24 mouse cellular contexts compared by ENCODE assay signal in the genomic region with DNA sequence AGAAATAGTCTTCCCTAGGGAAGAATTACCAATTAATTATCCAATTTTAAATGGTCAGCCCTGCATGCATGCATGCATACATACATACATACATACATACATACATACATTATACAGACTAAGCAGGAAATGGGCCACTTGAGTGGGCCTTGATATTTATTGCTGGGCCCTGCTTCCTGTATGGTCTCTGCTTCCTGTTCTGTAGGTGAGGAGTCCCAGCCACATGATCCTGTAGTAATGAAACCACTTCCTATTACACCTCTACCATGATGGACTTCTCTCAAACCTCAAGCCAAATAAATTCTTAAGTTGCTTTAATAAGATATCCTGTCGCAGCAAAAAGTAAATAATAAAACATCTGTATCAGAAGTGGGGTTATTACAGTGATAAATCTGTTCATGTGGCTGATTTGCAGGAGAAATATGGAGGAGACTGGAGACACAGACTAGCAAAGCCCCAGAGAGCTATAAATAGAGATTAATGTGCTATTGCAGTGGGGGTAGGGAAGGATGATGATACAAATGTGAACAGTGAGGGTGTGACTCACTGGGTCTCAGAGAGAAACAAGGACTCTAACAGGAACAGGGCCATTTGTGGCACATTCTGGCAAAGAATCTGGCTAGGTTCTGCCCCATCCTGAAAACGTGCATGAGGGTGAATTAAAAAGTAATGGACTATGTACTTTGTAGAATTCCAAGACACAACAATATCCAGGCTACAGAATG. TPM values are rescaled to one million over a fixed set of nuclear protein-coding genes. Genes with fewer than 3 reads are reported as not detected.
DNase-seq lines count a peak whose midpoint lies in the region; ATAC-seq lines count a peak whose summit lies in the region.
"Had no signal": no experiment of that assay in that cellular context is flagged by ENCODE, and none has a peak within 500 bp of the region (broad histone marks: within the 10 kb centered on the region; RNA-seq: fewer than 3 reads in every experiment).

No protein-coding gene starts in this region.

- DNase-seq in adrenal gland, postnatal 10 days: peak; percentile 16
- no peak for DNase-seq in adrenal gland, postnatal 4 days (ENCODE audit: low spot score in 2 of 2)
- DNase-seq in neural tube, embryonic 11.5 days (ENCODE audit: low spot score): no peak
- no peak for DNase-seq in neural tube, embryonic 10.5 days (ENCODE audit: extremely low spot score, low spot score)
- DNase-seq in splenic B cell, adult 2 months (ENCODE audit: low read depth, low spot score): peak; percentile 7
- DNase-seq in cerebellum, adult 8-10 months: no peak
- DNase-seq in cerebellum, adult 11 months: no peak
- DNase-seq: B cell, adult 2 months; cerebellum, adult 2 months; gastrocnemius, postnatal 36 days; heart, postnatal 10 days; kidney, postnatal 14 days; lung, embryonic 14.5 days; right cerebral cortex, postnatal 25 days; thymus, postnatal 4 days had no signal

- H3K4me3 ChIP-seq in neural tube, embryonic 11.5 days (ENCODE audit: low read depth, low read length): no peak overlapping the region
- H3K4me3 ChIP-seq: megakaryocyte, embryonic 14.5 days had no signal

- H3K36me3 ChIP-seq in neural tube, embryonic 11.5 days (ENCODE audit: control insufficient read depth, insufficient read depth, low read length): no peaks in the 10 kb centered on the region
- H3K36me3 ChIP-seq in splenic B cell, adult 2 months (ENCODE audit: control insufficient read depth, insufficient read depth, low read length, poor library complexity, severe bottlenecking): no peaks in the 10 kb centered on the region

- peak; percentile 29; the same call in 1 of the 2 replicates for ATAC-seq in neural tube, embryonic 11.5 days (ENCODE audit: insufficient read depth, low FRiP score, low TSS enrichment)
- peak; percentile 74 to 89 for ATAC-seq in hematopoietic stem cell, adult 5-6 weeks (replicated peaks in 1 of 2; ENCODE audit: insufficient read depth in 1 of 2, low FRiP score in 2 of 2, low TSS enrichment in 1 of 2, low read depth in 1 of 2, poor library complexity in 2 of 2, severe bottlenecking in 2 of 2)
- ATAC-seq: intestine, postnatal 0 days had no signal

- H3K9me3 ChIP-seq in neural tube, embryonic 11.5 days (ENCODE audit: control insufficient read depth, low read length): no peaks in the 10 kb centered on the region
- H3K9me3 ChIP-seq: megakaryocyte, embryonic 14.5 days had no signal

- H3K27me3 ChIP-seq in neural tube, embryonic 11.5 days (ENCODE audit: control insufficient read depth, insufficient read depth, low read length): no peaks in the 10 kb centered on the region
- H3K27me3 ChIP-seq in splenic B cell, adult 2 months (ENCODE audit: control insufficient read depth, insufficient read depth, low read length, poor library complexity, severe bottlenecking): no peaks in the 10 kb centered on the region
- H3K27me3 ChIP-seq: megakaryocyte, embryonic 14.5 days had no signal

- H3K4me1 ChIP-seq in neural tube, embryonic 11.5 days (ENCODE audit: control insufficient read depth, insufficient read depth, low read length): no peaks in the 10 kb centered on the region

- no peak overlapping the region for H3K27ac ChIP-seq in neural tube, embryonic 11.5 days (ENCODE audit: low read depth, low read length)
- H3K27ac ChIP-seq: hindbrain, embryonic 14.5 days had no signal

- no peak overlapping the region for H3K9ac ChIP-seq in neural tube, embryonic 11.5 days (ENCODE audit: low read length)
- H3K9ac ChIP-seq: forebrain, postnatal 0 days; hindbrain, embryonic 14.5 days; lung, embryonic 14.5 days had no signal

- no peak overlapping the region for H3K4me2 ChIP-seq in neural tube, embryonic 11.5 days (ENCODE audit: low read depth)
- H3K4me2 ChIP-seq: hindbrain, embryonic 14.5 days; lung, embryonic 14.5 days had no signal

- 77% methylated on average over 2 of the region's 2 CpGs for WGBS in neural tube, embryonic 11.5 days

RNA-seq across cellular contexts. Expression of gene Napb, which starts 12.8 kb away (rescaled TPM):
- total RNA-seq in adrenal gland, postnatal 10 days (2021): 10 to 100 TPM in 1 of 2 experiments, 1 to 10 TPM in 1; 5.5 to 10.4 TPM
- 10 to 100 TPM; 12.4 to 14.0 TPM for total RNA-seq in adrenal gland, postnatal 4 days (2021)
- 22.8 and 25.7 TPM in 2 replicates for polyA plus RNA-seq in neural tube, embryonic 11.5 days (2014; fragmentation: Nextera tagmentation; extraction: Ambion mirVana)
- total RNA-seq in hematopoietic stem cell, adult 5-6 weeks (2017): 1.4 and 2.9 TPM in 2 replicates

RNA-seq across cellular contexts. Expression of gene Cstl1, which starts 30.7 kb away (rescaled TPM):
- total RNA-seq in adrenal gland, postnatal 10 days (2021): not detected
- under 1 TPM in 1 of 2 experiments, not detected in 1; 0.79 TPM for total RNA-seq in adrenal gland, postnatal 4 days (2021)
- polyA plus RNA-seq in neural tube, embryonic 11.5 days (2014; fragmentation: Nextera tagmentation; extraction: Ambion mirVana): not detected in 2 replicates
- not detected in 2 replicates for total RNA-seq in hematopoietic stem cell, adult 5-6 weeks (2017)
- total RNA-seq: forebrain, postnatal 0 days; gastrocnemius, postnatal 36 days; heart, postnatal 10 days; liver, adult 2 months had no signal
- polyA plus RNA-seq: cerebellum, adult 2 months; forebrain, postnatal 0 days; hindbrain, embryonic 14.5 days; intestine, postnatal 0 days; liver, adult 2 months; lung, embryonic 14.5 days had no signal

RNA-seq across cellular contexts. Expression of gene Gzf1, which starts 38.6 kb away (rescaled TPM):
- total RNA-seq in adrenal gland, postnatal 10 days (2021): 10 to 100 TPM; 28.1 to 31.7 TPM
- total RNA-seq in adrenal gland, postnatal 4 days (2021): 10 to 100 TPM; 35.5 to 39.9 TPM
- 22.4 and 27.3 TPM in 2 replicates for polyA plus RNA-seq in neural tube, embryonic 11.5 days (2014; fragmentation: Nextera tagmentation; extraction: Ambion mirVana)
- total RNA-seq in hematopoietic stem cell, adult 5-6 weeks (2017): 17.4 and 22.4 TPM in 2 replicates

RNA-seq across cellular contexts. Expression of gene Nxt1, which starts 47.0 kb away (rescaled TPM):
- 10 to 100 TPM; 20.0 to 22.6 TPM for total RNA-seq in adrenal gland, postnatal 10 days (2021)
- 10 to 100 TPM; 24.1 to 28.1 TPM for total RNA-seq in adrenal gland, postnatal 4 days (2021)
- 101 and 105 TPM in 2 replicates for polyA plus RNA-seq in neural tube, embryonic 11.5 days (2014; fragmentation: Nextera tagmentation; extraction: Ambion mirVana)
- total RNA-seq in hematopoietic stem cell, adult 5-6 weeks (2017): 21.9 and 39.3 TPM in 2 replicates

RNA-seq across cellular contexts. Expression of gene Cst11, which starts 51.9 kb away (rescaled TPM):
- total RNA-seq in adrenal gland, postnatal 10 days (2021): not detected
- total RNA-seq in adrenal gland, postnatal 4 days (2021): not detected
- not detected in 2 replicates for polyA plus RNA-seq in neural tube, embryonic 11.5 days (2014; fragmentation: Nextera tagmentation; extraction: Ambion mirVana)
- total RNA-seq in hematopoietic stem cell, adult 5-6 weeks (2017): not detected in 2 replicates
- total RNA-seq: forebrain, postnatal 0 days; gastrocnemius, postnatal 36 days; heart, postnatal 10 days; layer of hippocampus, postnatal 25 days; left cerebral cortex, postnatal 36 days; liver, adult 2 months had no signal
- polyA plus RNA-seq: cerebellum, adult 2 months; forebrain, postnatal 0 days; hindbrain, embryonic 14.5 days; intestine, postnatal 0 days; liver, adult 2 months; lung, embryonic 14.5 days; testis, adult 2 months had no signal

Comparison
In these comparisons a context has a peak if more than half of its experiments do, and no peak if none do; other contexts are left out.
1. DNase-seq: peak in adrenal gland, postnatal 10 days (single experiment) and splenic B cell, adult 2 months (single experiment); none in adrenal gland, postnatal 4 days (0 of 2), neural tube, embryonic 11.5 days (single experiment), neural tube, embryonic 10.5 days (single experiment), cerebellum, adult 8-10 months (single experiment) and cerebellum, adult 11 months (single experiment).